11 mouse cellular contexts compared by ENCODE assay signal in the genomic region with DNA sequence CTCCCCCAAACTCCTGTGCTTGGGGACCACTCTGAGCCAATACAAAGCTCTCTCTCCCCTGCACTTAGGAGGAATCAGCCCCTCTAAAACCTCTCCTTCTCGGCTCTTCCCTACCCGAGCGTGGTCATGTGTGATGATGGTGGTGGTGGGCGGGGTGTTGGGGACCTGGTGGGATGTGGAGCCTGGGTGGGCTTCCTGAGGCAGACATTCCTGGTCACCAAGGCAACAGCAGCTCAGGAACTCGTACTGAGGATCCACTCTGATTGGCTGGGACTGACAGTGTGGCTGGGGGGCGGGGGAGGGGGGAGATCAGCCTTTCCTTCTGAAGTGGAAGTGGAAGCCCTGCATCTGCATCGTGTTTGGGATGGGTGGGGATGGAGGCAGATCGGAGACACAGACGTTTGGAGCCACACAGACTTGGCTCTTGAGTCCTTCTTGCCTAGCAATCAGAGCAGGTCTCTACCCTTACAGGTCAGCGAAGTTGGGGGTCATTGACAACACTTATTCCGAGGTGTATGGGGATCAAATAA. TPM values are rescaled to one million over a fixed set of nuclear protein-coding genes. Genes with fewer than 3 reads are reported as not detected.
DNase-seq lines count a peak whose midpoint lies in the region; ATAC-seq lines count a peak whose summit lies in the region.
"Had no signal": no experiment of that assay in that cellular context is flagged by ENCODE, and none has a peak within 500 bp of the region (broad histone marks: within the 10 kb centered on the region; RNA-seq: fewer than 3 reads in every experiment).

No protein-coding gene starts in this region.

- H3K36me3 ChIP-seq in forebrain, embryonic 11.5 days (ENCODE audit: control insufficient read depth, insufficient read depth, low read length): no peaks in the 10 kb centered on the region
- H3K36me3 ChIP-seq in limb, embryonic 13.5 days: no peaks in the 10 kb centered on the region
- H3K36me3 ChIP-seq in heart, embryonic 10.5 days: 0 out of 2 replicates have a peak, but pooled peaks cover 4% of the 10 kb centered on the region

- 7% methylated on average over 11 of the region's 11 CpGs for WGBS in forebrain, embryonic 11.5 days
- 6% methylated on average over 11 of the region's 11 CpGs for WGBS in limb, embryonic 13.5 days
- 14% methylated on average over 11 of the region's 11 CpGs for WGBS in heart, embryonic 10.5 days

- peak; percentile 71 to 79 for DNase-seq in right cerebral cortex, postnatal 10 days (ENCODE audit: low spot score in 2 of 2)
- no peak for DNase-seq in right cerebral cortex, postnatal 25 days
- peak; percentile 85 for DNase-seq in forebrain, embryonic 11.5 days (ENCODE audit: low spot score)
- DNase-seq in retina, postnatal 1 day: peak; percentile 89
- DNase-seq in heart, embryonic 10.5 days (ENCODE audit: low spot score): no peak
- no peak for DNase-seq in gastrocnemius, postnatal 10 days
- no peak for DNase-seq in adrenal gland, postnatal 14 days
- DNase-seq: adrenal gland, postnatal 25 days; heart, postnatal 36 days; left cerebral cortex, postnatal 4 days had no signal

- H3K4me1 ChIP-seq in forebrain, embryonic 11.5 days (replicated peaks; ENCODE audit: control insufficient read depth, insufficient read depth, low read length): peaks cover 39% of the 10 kb centered on the region
- peaks cover 51% of the 10 kb centered on the region for H3K4me1 ChIP-seq in limb, embryonic 13.5 days
- peaks cover 76% of the 10 kb centered on the region for H3K4me1 ChIP-seq in heart, embryonic 10.5 days

- H3K27me3 ChIP-seq in forebrain, embryonic 11.5 days (ENCODE audit: control insufficient read depth, insufficient read depth, low read length): no peaks in the 10 kb centered on the region; the same call in 1 of the 2 replicates
- no peaks in the 10 kb centered on the region for H3K27me3 ChIP-seq in limb, embryonic 13.5 days
- H3K27me3 ChIP-seq in heart, embryonic 10.5 days (ENCODE audit: insufficient read depth, poor library complexity, severe bottlenecking): no peaks in the 10 kb centered on the region

- H3K4me2 ChIP-seq in forebrain, embryonic 11.5 days (ENCODE audit: low read depth, low read length, severe bottlenecking): peak overlapping the region; percentile 29; the same call in 1 of the 2 replicates
- H3K4me2 ChIP-seq in limb, embryonic 13.5 days (replicated peaks): peak overlapping the region; percentile 48

- H3K9ac ChIP-seq in forebrain, embryonic 11.5 days (ENCODE audit: low read length): no peak overlapping the region
- H3K9ac ChIP-seq in limb, embryonic 13.5 days: peak overlapping the region; percentile 13; the same call in 1 of the 2 replicates

- peak overlapping the region; percentile 48 for H3K27ac ChIP-seq in forebrain, embryonic 11.5 days (ENCODE audit: low read depth, low read length)
- peak overlapping the region; percentile 71 for H3K27ac ChIP-seq in limb, embryonic 13.5 days
- H3K27ac ChIP-seq in heart, embryonic 10.5 days: no peak overlapping the region; the same call in 1 of the 2 replicates

- ATAC-seq in forebrain, embryonic 11.5 days (replicated peaks; ENCODE audit: low FRiP score): peak; percentile 72
- peak; percentile 82 for ATAC-seq in limb, embryonic 13.5 days (ENCODE audit: low FRiP score, low read depth)

- H3K4me3 ChIP-seq in forebrain, embryonic 11.5 days (ENCODE audit: low read depth, low read length): no peak overlapping the region
- H3K4me3 ChIP-seq in limb, embryonic 13.5 days: no peak overlapping the region
- no peak overlapping the region for H3K4me3 ChIP-seq in heart, embryonic 10.5 days

- no peaks in the 10 kb centered on the region for H3K9me3 ChIP-seq in forebrain, embryonic 11.5 days (ENCODE audit: control insufficient read depth, low read length)
- H3K9me3 ChIP-seq in limb, embryonic 13.5 days: no peaks in the 10 kb centered on the region
- no peaks in the 10 kb centered on the region for H3K9me3 ChIP-seq in heart, embryonic 10.5 days

RNA-seq across cellular contexts. Expression of a gene that starts 30.7 kb away (rescaled TPM):
- polyA plus RNA-seq in forebrain, embryonic 11.5 days (2014; fragmentation: Nextera tagmentation; extraction: Ambion mirVana): 35.0 and 35.2 TPM in 2 replicates
- polyA plus RNA-seq in limb, embryonic 13.5 days (2015; fragmentation: Nextera tagmentation; extraction: Ambion mirVana): 29.2 and 31.4 TPM in 2 replicates
- polyA plus RNA-seq in heart, embryonic 10.5 days (2016; fragmentation: Nextera tagmentation; extraction: Ambion mirVana): 118 and 165 TPM in 2 replicates
- 10 to 100 TPM; 51.8 to 53.6 TPM for total RNA-seq in gastrocnemius, postnatal 10 days (2021)
- total RNA-seq in adrenal gland, postnatal 14 days (2021): 202 and 263 TPM in 2 replicates

Comparison
In these comparisons a context has a peak if more than half of its experiments do, and no peak if none do; other contexts are left out.
1. DNase-seq: peak in right cerebral cortex, postnatal 10 days (2 of 2), forebrain, embryonic 11.5 days (single experiment) and retina, postnatal 1 day (single experiment); none in right cerebral cortex, postnatal 25 days (single experiment), heart, embryonic 10.5 days (single experiment), gastrocnemius, postnatal 10 days (single experiment) and adrenal gland, postnatal 14 days (single experiment).